Mouse (Mus musculus): Measurements from ENCODE around the gene Rpl23. TPM values are rescaled to one million over a fixed set of nuclear protein-coding genes. Genes with fewer than 3 reads are reported as not detected.
"Not testable (repeated sequence)": the region's sequence is repeated elsewhere in the genome, so short reads cannot be mapped to it uniquely, and the experiment has no call there.

The Rpl23 gene
- polyA plus RNA-seq, 1 experiment, result 32.2 TPM

- no peaks in the 10 kb centered on the region for H3K9me3 ChIP-seq (ENCODE audit: control insufficient read depth, low read length)
- H3K36me3 ChIP-seq (ENCODE audit: control insufficient read depth), result peaks cover 33% of the 10 kb centered on the region
- H3K4me1 ChIP-seq (ENCODE audit: control insufficient read depth), result peaks cover 39% of the 10 kb centered on the region
These were observed 38.0 kb downstream of the Rpl23 start, which contains the start of gene Pip4k2b for GRCm38 (mm10) chr11:97744063-97744717. TSS of gene Pip4k2b (minus strand) at chr11:97744704.

GRCm38 (mm10) chr11:97743423-97743822 lies 38.8 kb downstream of the Rpl23 start:
- Histone ChIP-seq H3K4me1 (ENCODE audit: control insufficient read depth) (peaks cover 39% of the 10 kb centered on the region), H3K36me3 (ENCODE audit: control insufficient read depth) (peaks cover 26% of the 10 kb centered on the region), H3K27me3 (ENCODE audit: control insufficient read depth) (no peaks in the 10 kb centered on the region)

More at GRCm38 (mm10) chr11:97744063-97744717, 38.0 kb downstream of the Rpl23 start, which contains the start of gene Pip4k2b:
- TF ChIP-seq GATA1 (IDR thresholded peaks at IDR 0.05; ENCODE audit: low read length) (no peak), TAL1 (IDR thresholded peaks at IDR 0.05; ENCODE audit: low read length) (no peak)
- Histone ChIP-seq H3K4me3 (replicated peaks) (peak within 1 kb of the TSS; percentile 91), H3K27me3 (ENCODE audit: control insufficient read depth) (no peaks in the 10 kb centered on the region)

GRCm38 (mm10) chr11:97742591-97742990 lies 39.6 kb downstream of the Rpl23 start:
- Histone ChIP-seq H3K9me3 (ENCODE audit: control insufficient read depth, low read length) (no peaks in the 10 kb centered on the region), H3K27me3 (ENCODE audit: control insufficient read depth) (no peaks in the 10 kb centered on the region), H3K36me3 (ENCODE audit: control insufficient read depth) (peaks cover 17% of the 10 kb centered on the region), H3K4me3 (replicated peaks) (no peak overlapping the region), H3K4me1 (ENCODE audit: control insufficient read depth) (peaks cover 39% of the 10 kb centered on the region)
- no peak for TF ChIP-seq TAL1 (IDR thresholded peaks at IDR 0.05; ENCODE audit: low read length)
- no peak for TF ChIP-seq GATA1 (IDR thresholded peaks at IDR 0.05; ENCODE audit: low read length)

More at GRCm38 (mm10) chr11:97743423-97743822, 38.8 kb downstream of the Rpl23 start:
- TF ChIP-seq TAL1 (IDR thresholded peaks at IDR 0.05; ENCODE audit: low read length) (no peak), GATA1 (IDR thresholded peaks at IDR 0.05; ENCODE audit: low read length) (no peak)
- no peaks in the 10 kb centered on the region for H3K9me3 ChIP-seq (ENCODE audit: control insufficient read depth, low read length)
- H3K4me3 ChIP-seq (replicated peaks), result peak overlapping the region; percentile 91

- H3K4me1 ChIP-seq (ENCODE audit: control insufficient read depth), result peaks cover 39% of the 10 kb centered on the region
- no peak overlapping the region for H3K4me3 ChIP-seq (replicated peaks)
- TF ChIP-seq GATA1 (IDR thresholded peaks at IDR 0.05; ENCODE audit: low read length) (no peak), TAL1 (IDR thresholded peaks at IDR 0.05; ENCODE audit: low read length) (no peak)
- no peaks in the 10 kb centered on the region for H3K27me3 ChIP-seq (ENCODE audit: control insufficient read depth)
- no peaks in the 10 kb centered on the region for H3K9me3 ChIP-seq (ENCODE audit: control insufficient read depth, low read length)
- H3K36me3 ChIP-seq (ENCODE audit: control insufficient read depth), result peaks cover 13% of the 10 kb centered on the region
These were observed 40.1 kb downstream of the Rpl23 start for GRCm38 (mm10) chr11:97742157-97742556.

GRCm38 (mm10) chr11:97740190-97740589 lies 42.0 kb downstream of the Rpl23 start:
- no peak for TF ChIP-seq TAL1 (IDR thresholded peaks at IDR 0.05; ENCODE audit: low read length)
- no peak for TF ChIP-seq GATA1 (IDR thresholded peaks at IDR 0.05; ENCODE audit: low read length)
- no peaks in the 10 kb centered on the region for H3K9me3 ChIP-seq (ENCODE audit: control insufficient read depth, low read length)
- peaks cover 28% of the 10 kb centered on the region for H3K4me1 ChIP-seq (ENCODE audit: control insufficient read depth)
- H3K4me3 ChIP-seq (replicated peaks), result no peak overlapping the region
- H3K36me3 ChIP-seq (ENCODE audit: control insufficient read depth), result no peaks in the 10 kb centered on the region
- no peaks in the 10 kb centered on the region for H3K27me3 ChIP-seq (ENCODE audit: control insufficient read depth)

- Histone ChIP-seq H3K4me3 (replicated peaks) (no peak overlapping the region), H3K27me3 (ENCODE audit: control insufficient read depth) (no peaks in the 10 kb centered on the region), H3K9me3 (ENCODE audit: control insufficient read depth, low read length) (no peaks in the 10 kb centered on the region), H3K36me3 (ENCODE audit: control insufficient read depth) (no peaks in the 10 kb centered on the region), H3K4me1 (ENCODE audit: control insufficient read depth) (peaks cover 25% of the 10 kb centered on the region)
- TF ChIP-seq TAL1 (IDR thresholded peaks at IDR 0.05; ENCODE audit: low read length) (no peak), GATA1 (IDR thresholded peaks at IDR 0.05; ENCODE audit: low read length) (no peak)
These were observed 43.1 kb downstream of the Rpl23 start for GRCm38 (mm10) chr11:97739155-97739554.

- H3K4me1 ChIP-seq (ENCODE audit: control insufficient read depth), result peaks cover 20% of the 10 kb centered on the region
- H3K4me3 ChIP-seq (replicated peaks), result no peak overlapping the region
- no peaks in the 10 kb centered on the region for H3K9me3 ChIP-seq (ENCODE audit: control insufficient read depth, low read length)
- H3K27me3 ChIP-seq (ENCODE audit: control insufficient read depth), result no peaks in the 10 kb centered on the region
- TF ChIP-seq GATA1 (IDR thresholded peaks at IDR 0.05; ENCODE audit: low read length) (no peak), TAL1 (IDR thresholded peaks at IDR 0.05; ENCODE audit: low read length) (no peak)
- H3K36me3 ChIP-seq (ENCODE audit: control insufficient read depth), result no peaks in the 10 kb centered on the region
These were observed 43.5 kb downstream of the Rpl23 start for GRCm38 (mm10) chr11:97738703-97739102.

- Histone ChIP-seq H3K4me3 (replicated peaks) (no peak overlapping the region), H3K9me3 (ENCODE audit: control insufficient read depth, low read length) (no peaks in the 10 kb centered on the region), H3K4me1 (ENCODE audit: control insufficient read depth) (peaks cover 11% of the 10 kb centered on the region), H3K36me3 (ENCODE audit: control insufficient read depth) (peaks cover 4% of the 10 kb centered on the region), H3K27me3 (ENCODE audit: control insufficient read depth) (no peaks in the 10 kb centered on the region)
- TF ChIP-seq GATA1 (IDR thresholded peaks at IDR 0.05; ENCODE audit: low read length) (no peak), TAL1 (IDR thresholded peaks at IDR 0.05; ENCODE audit: low read length) (no peak)
These were observed 44.6 kb downstream of the Rpl23 start for GRCm38 (mm10) chr11:97737600-97737999.

- no peaks in the 10 kb centered on the region for H3K9me3 ChIP-seq (ENCODE audit: control insufficient read depth, low read length)
- peaks cover 9% of the 10 kb centered on the region for H3K36me3 ChIP-seq (ENCODE audit: control insufficient read depth)
These were observed 45.6 kb downstream of the Rpl23 start for GRCm38 (mm10) chr11:97736645-97737044.

GRCm38 (mm10) chr11:97734810-97735209 lies 47.4 kb downstream of the Rpl23 start:
- not testable (repeated sequence) for H3K9me3 ChIP-seq (ENCODE audit: control insufficient read depth, low read length); H3K4me1 ChIP-seq (ENCODE audit: control insufficient read depth); H3K4me3 ChIP-seq (replicated peaks); H3K27me3 ChIP-seq (ENCODE audit: control insufficient read depth)
- H3K36me3 ChIP-seq (ENCODE audit: control insufficient read depth), result peaks cover 19% of the 10 kb centered on the region

More at GRCm38 (mm10) chr11:97736645-97737044, 45.6 kb downstream of the Rpl23 start:
- no peak overlapping the region for H3K4me3 ChIP-seq (replicated peaks)
- TF ChIP-seq TAL1 (IDR thresholded peaks at IDR 0.05; ENCODE audit: low read length) (no peak), GATA1 (IDR thresholded peaks at IDR 0.05; ENCODE audit: low read length) (no peak)
- no peaks in the 10 kb centered on the region for H3K27me3 ChIP-seq (ENCODE audit: control insufficient read depth)
- peaks cover 5% of the 10 kb centered on the region for H3K4me1 ChIP-seq (ENCODE audit: control insufficient read depth)
